Mouse (Mus musculus) G1E (cell line): ENCODE measurements at regions not wholly inside any gene's neighbourhood (a gene's known extent, or its start where the extent isn't known, plus 50 kb on each side); places are given as distances from the start of the nearest gene placed in this dataset.

ENCODE experiments used
- CTCF ChIP-seq: IDR thresholded peaks from 2 replicates; pipeline ENCODE4 v1.5.1; 2012; ENCODE audit warnings: low read depth, low read length, inconsistent platforms, mixed read lengths
- TAL1 ChIP-seq: conservative IDR thresholded peaks from 2 replicates; pipeline ENCODE4 v1.6.1; 2012; ENCODE audit warnings: low read depth, low read length, inconsistent platforms, mixed read lengths

GRCm38 (mm10) chr12:74632827-74633226 lies 316.6 kb upstream of the Gm11042 start:
- TF ChIP-seq CTCF: no peak
- TF ChIP-seq TAL1: no peak
